Mouse (Mus musculus) large intestine, adult 2 months (tissue): ENCODE measurements at regions not wholly inside any gene's neighbourhood (a gene's known extent, or its start where the extent isn't known, plus 50 kb on each side); places are given as distances from the start of the nearest gene placed in this dataset.

ENCODE experiments used
- DNase-seq: peaks from one replicate; pipeline ENCODE4 v3.0.0-alpha.2; 2012; ENCODE audit warnings: low read depth, low spot score
- WGBS: fragments of 180-500 bp; shearing (Covaris S2); methylation state at CpG from one replicate; pipeline ENCODE4 v1.1.7; 2018; 5-methylcytosine and 5-hydroxymethylcytosine counted together

DNA sequence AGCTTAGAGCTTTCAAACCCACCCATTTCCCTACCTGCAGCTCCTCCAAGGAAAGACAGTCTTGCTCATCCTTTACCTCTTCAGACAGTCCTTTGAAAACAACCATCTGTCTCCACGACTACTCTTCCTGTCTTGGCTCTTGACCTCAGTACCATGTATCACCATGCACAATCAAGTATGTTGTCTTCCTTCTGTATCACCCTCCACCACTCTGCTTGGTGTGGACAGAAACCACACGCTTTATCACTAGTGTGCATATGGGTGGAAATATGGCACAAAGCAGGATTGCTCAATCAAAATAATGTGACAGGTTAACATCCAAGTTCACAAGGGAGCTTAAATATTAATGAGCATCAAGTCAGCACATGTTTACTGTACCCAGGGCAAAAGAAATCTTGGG is 280.1 kb upstream of the Cdyl start:
- DNase-seq: no peak
- WGBS: 88% methylated on average over 2 of the region's 2 CpGs

- DNase-seq: peak; percentile 55
- WGBS: 37% methylated on average over 3 of the region's 3 CpGs
These were observed 279.2 kb upstream of the Cdyl start for GRCm38 (mm10) chr13:35380224-35381009.

DNA sequence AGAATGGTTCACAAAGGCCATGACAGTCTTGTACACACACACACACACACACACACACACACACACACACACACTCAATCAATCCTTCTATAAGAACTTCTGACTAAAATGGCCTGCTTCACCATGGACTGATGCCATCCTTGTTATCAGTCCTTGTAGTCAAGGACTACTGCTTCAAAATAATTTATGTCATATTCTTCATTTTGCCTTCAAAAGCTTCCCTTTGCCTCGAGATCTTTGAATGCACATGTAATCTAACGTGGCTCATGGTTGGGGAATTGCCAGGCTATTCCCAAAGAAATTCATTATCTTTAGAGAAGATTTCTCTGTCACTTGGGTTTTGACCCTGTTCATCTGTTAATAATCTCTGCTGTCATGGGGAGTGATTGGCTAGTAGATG is 278.0 kb upstream of the Cdyl start:
- 87% methylated on average over 2 of the region's 2 CpGs for WGBS
- no peak for DNase-seq

DNA sequence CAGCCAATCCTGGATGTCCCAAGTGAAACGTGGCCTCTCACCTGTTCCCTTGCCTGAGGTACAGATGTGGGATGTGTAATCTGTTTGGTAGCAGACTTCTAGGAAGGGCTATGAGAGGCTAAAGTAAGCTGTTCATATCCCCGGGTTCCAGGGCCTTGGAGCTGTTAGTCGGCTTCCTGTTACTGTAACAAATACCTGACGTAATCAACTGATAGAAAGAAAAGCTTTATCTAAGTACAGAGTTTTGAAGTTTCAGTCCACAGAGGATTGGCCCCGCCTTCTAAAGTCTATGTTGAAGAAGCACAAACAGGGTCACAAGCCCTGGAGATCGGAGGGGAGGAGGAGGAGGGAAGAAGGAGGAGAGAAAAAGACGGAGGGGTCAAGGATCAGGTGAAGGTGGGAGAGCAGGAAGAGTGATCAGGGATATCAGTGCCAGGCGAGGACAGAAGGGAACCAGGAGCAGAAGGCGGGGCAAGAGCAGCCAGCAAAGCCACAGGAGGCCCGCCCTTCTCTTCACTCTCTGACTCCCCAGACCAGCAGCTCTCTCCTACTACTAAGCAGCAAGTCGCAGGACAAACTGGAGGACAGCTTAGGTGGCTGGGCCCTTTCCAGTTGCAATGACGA is 276.5 kb upstream of the Cdyl start:
- 22% methylated on average over 12 of the region's 12 CpGs for WGBS
- peak; percentile 32 for DNase-seq

DNA sequence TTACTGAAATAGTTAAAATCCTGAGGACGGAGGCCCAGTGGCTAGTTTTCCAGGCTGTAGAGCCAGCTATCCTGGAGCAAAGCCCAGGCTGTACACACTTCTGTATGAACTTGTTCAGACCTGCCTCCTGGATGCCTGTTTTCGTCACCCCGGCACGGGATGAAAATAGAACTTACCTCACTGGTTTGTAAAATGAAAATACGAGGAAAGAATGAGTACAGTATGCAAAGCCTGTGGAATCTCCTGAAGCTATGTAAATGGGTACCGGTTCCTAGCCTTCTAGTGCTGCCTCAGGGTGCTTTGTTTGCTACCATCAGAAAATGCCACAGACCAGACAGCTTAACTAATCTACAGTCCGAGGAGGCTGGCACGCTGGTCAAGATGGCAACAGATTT is 276.0 kb upstream of the Cdyl start:
- 24% methylated on average over 8 of the region's 8 CpGs for WGBS
- peak; percentile 18 for DNase-seq

DNA sequence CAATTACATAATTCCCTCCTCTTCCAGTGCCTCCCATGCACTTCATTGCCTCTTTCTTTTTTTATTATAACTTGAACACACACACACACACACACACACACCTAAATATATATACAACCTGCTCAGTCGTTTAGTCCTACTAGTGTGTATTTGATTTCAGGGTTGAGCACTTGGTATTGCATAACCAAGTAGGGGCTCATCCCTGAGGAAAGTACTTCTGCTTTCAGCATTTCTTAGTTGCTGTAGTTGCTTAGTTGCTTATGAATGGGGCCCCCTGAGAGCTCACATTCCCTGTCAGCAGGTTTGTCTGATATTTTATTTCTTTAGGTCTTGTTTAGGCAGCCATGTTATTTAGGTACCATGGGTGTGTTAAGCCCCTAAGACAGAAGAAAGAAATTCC is 271.3 kb upstream of the Cdyl start:
- WGBS: 12% methylated on average over 1 of the region's 1 CpGs
- no peak for DNase-seq

DNA sequence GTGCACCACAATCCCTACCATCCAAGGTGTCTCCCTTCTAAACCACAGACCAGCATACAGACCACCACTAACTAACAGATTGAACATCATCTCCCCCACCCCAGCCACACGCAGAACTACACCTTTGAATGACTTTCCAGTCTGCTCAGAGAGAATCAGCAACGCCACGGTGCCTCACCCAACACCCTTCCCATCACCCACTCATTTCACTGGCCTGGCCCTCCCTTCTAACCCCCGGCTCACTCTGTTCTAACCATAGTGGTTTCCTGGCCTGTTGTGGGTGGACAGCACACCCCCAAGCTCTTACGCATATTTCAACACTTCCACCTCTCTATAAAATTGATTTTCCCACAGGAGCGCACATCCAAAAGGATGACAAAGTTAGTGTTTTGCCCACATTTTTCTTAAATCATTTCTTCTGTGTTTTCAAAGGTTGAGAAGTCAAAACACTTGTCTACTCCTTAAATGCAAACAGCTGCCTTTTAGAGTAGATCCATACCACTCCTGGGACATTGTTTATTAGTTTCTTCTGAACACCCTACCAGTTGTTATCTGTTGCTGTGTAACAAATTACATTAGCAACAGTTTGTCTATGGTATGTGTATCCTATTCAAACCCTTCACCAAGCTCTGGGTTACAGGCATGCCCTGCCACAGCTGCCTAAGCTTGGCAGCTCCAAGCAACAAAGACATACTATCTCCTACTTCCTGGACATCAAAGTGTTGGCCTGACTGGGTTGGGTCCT is 269.7 kb upstream of the Cdyl start:
- WGBS: 79% methylated on average over 6 of the region's 6 CpGs
- no peak for DNase-seq

DNA sequence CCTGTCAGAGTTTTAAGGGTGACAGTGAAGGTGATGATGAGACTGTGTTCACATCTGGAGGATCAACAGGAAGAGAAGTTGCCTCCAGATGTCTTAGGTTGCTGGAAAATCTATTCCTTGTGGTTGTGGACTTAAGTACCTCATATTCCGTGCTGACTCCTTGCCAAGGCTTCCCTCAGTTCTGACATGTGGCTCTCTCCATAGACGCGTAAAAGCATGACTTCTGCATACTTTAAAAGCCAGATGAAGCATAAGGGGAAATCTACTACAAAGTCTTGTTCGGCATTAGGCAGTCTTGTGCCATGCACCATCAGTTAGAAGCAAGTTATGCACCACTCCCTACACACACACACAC is 269.1 kb upstream of the Cdyl start:
- DNase-seq: no peak
- 73% methylated on average over 4 of the region's 4 CpGs for whole genome bisulfite sequencing

DNA sequence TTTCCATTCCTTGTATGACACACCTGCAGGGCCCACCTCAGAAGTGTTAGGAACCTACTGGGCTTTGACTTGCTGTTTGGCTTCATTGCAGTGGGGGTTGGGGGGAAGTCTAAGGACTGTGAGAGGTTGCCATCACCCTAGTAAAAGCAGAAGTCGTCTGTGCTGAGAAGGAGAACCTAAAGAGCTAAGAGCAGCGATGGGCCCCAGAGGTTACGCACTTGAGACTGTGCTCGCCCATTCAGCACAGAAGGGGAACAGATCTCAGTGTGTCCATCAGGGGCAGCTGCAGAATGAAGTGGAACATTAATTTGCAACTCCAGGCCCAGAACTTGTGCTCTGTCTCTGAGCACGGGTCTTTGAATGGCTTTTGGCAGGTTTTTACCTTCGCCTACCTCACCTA is 267.5 kb upstream of the Cdyl start:
- no peak for DNase-seq
- 83% methylated on average over 6 of the region's 6 CpGs for WGBS

- DNase-seq: no peak
- 11% methylated on average over 4 of the region's 4 CpGs for WGBS
These were observed 264.4 kb upstream of the Cdyl start for GRCm38 (mm10) chr13:35395192-35395591.

- DNase-seq: peak; percentile 61
- WGBS: 10% methylated on average over 5 of the region's 5 CpGs
These were observed 264.0 kb upstream of the Cdyl start for GRCm38 (mm10) chr13:35395630-35396029.

GRCm38 (mm10) chr13:35397166-35397565 is 262.5 kb upstream of the Cdyl start:
- DNase-seq: no peak
- 78% methylated on average over 2 of the region's 2 CpGs for WGBS

DNA sequence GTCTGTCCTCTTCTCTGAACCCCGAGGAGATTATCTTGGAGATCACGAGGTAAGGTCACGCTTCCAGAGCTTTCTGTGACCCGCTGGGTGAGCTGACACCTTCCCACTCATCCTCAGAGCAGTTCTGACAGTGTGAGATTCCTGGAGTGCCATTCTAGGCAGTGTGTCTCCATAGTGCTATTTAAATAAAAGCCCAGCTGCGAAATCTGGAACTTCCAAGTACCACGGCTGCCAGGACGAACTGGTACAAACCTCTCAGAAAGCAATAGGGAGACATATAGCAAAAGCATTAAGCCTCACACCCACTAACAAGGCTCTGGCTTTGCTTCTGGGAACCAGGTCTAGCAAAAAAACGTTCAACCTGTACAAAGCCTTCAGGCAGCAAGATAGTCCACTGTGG is 261.4 kb upstream of the Cdyl start:
- 84% methylated on average over 8 of the region's 8 CpGs for WGBS
- DNase-seq: no peak

GRCm38 (mm10) chr13:35402856-35403255 is 256.8 kb upstream of the Cdyl start:
- no peak for DNase-seq
- WGBS: 77% methylated on average over 2 of the region's 2 CpGs

GRCm38 (mm10) chr13:35404428-35404827 is 255.2 kb upstream of the Cdyl start:
- WGBS: 86% methylated on average over 5 of the region's 5 CpGs
- DNase-seq: no peak

- 51% methylated on average over 1 of the region's 1 CpGs for WGBS
- no peak for DNase-seq
These were observed 254.2 kb upstream of the Cdyl start for GRCm38 (mm10) chr13:35405384-35405783.

DNA sequence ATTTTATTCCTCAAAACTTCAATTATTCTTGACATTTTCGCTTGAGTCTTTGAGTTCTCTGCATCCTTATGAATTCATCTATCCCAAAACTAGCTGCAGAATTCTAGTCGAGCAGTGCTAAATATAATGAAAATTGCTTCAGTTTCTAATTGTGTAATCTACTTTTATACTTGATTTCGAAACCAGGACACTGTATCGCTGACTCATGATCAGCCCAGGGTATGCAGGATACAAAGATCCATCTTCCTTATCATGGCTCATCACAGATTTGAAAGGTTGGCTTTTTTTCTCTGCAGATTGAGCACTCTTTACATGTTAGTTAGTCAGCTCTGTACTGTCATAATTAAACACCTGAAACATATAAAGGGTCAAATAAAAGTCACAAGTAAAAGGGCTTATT is 242.1 kb upstream of the Cdyl start:
- WGBS: 88% methylated on average over 4 of the region's 4 CpGs
- no peak for DNase-seq

DNA sequence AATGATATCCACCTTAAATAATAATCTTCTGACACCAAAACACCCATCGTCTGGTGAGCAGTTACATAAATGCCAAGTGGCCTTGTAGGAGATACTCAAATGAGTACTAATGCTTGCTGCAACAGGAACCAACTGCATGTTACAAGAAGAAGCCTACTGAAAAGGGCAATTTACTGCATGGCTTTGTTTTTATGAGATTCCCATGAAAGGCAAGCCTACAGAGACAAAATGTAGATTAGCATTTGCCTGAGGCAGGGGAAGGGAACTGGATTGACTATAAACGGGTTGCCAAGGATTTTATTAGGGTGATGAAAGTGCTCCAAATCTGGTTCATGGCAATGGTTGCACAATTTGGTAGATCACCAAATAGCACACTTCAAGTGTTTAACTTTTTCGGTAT is 239.6 kb upstream of the Cdyl start:
- 68% methylated on average over 3 of the region's 3 CpGs for WGBS
- DNase-seq: no peak

DNA sequence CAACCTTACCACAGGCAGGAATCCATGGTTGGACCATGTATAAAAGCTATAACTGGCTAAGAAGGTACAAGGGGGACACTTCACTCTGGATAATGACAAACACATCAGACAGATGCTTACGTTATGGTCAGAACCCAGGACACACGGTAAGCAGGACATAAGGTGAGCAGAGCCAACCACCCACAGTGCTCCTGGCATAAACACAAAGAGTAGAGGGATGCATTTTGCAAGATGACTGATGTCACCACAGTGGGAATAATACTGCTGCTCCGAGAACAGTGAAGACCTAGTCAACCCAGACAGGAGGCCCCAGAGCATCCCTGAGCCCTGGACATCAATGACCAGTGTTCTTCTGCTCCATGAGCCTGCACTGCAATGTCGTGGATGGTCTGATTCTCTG is 233.6 kb upstream of the Cdyl start:
- WGBS: 85% methylated on average over 4 of the region's 4 CpGs
- no peak for DNase-seq

DNA sequence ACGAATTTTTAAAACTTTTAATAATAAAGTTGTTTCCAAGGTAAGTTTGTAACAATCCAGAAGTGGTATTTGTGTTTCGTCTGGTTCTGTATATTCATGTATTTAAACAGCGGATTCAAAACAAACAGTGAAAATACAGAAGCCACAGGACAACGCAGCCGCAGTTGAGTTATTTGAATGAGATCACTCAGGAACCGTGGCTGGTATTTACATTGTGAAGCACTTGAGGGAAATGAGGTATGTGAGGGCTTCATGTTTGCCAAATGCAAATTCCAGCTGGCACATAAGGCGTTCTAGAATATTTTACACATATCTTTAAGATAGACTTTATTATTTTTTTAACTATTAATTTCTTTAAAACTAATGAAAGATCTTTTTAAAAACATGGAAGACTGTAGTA is 224.5 kb upstream of the Cdyl start:
- 20% methylated on average over 7 of the region's 7 CpGs for WGBS
- no peak for DNase-seq

DNA sequence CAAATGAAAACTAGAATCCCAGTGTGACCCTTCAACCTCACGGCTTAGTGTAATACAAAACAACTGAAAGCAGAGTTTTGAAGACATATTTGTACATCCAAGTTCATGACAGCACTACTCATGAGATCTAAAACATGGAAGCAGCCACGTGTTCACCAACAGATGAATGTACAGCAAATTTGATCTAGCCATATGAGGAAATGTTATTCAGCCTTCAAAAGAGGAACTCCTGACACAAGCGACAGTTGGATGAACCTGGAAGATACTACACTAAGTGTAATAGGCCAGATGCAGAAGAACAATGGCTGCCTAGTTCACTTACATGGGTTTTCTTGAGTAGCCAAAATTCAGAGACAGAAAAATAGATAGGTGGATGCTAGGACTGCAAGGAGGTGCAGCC is 212.0 kb upstream of the Cdyl start:
- DNase-seq: no peak
- 86% methylated on average over 3 of the region's 3 CpGs for WGBS
